Mouse (Mus musculus) embryo, embryonic 10.5 days (tissue): ENCODE measurements at regions not wholly inside any gene's neighbourhood (a gene's known extent, or its start where the extent isn't known, plus 50 kb on each side); places are given as distances from the start of the nearest gene placed in this dataset.
A peak's percentile ranks its signal among the peaks of the same experiment; 100 is the strongest.

Source experiments
- DNase-seq: peaks from one replicate; pipeline ENCODE4 v3.0.0-alpha.2; 2015; ENCODE audit warnings: low spot score

DNA sequence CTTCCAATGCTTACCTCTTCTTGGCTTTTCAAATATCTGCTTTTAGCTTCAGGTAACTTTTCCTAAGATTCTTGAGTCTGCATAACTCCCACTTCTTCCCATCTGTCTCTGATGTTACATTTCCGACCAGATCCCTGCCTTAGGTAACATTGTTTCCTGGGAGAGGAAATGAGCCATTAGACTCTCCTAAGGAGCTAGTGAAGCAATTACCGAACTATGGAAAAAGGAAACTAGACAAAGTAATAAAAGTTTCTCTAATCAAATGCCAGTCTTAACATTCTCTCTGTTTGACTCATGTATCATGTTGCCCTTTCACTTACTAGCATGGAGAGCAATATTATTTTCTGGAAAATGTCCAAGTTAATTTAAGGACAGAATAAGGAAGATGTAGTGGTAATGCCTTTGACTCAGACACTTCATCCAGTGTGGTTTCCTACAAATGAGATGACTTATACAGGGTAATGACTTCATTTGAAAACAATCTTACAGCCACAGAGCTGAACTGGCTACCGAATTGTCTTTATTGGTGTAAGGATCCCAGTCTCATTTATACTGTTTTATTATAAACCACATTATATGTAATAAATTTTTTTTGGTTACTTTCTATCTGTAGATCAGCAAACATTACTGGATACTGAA, 263.8 kb upstream of the Fam84a start:
- no peak for DNase-seq

DNA sequence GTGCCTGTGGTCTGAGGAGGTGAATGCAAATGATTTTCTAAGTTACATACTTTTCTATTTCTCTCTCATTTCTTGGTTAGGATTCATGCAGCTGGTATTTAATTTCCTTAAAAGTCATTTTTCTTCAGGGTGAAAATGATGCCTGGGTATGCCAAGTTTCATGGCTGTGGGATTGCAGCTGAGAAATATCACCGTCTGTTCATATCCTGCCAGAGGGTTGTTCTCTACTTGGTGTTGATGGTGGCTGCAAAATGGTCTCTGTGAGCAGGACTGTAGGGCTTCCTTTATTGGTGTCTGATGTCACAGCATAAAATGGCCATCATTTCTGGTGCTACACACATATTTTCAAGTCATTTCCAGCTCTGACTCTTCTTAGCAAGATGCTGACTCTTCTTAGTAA, 259.2 kb upstream of the Fam84a start:
- no peak for DNase-seq

DNA sequence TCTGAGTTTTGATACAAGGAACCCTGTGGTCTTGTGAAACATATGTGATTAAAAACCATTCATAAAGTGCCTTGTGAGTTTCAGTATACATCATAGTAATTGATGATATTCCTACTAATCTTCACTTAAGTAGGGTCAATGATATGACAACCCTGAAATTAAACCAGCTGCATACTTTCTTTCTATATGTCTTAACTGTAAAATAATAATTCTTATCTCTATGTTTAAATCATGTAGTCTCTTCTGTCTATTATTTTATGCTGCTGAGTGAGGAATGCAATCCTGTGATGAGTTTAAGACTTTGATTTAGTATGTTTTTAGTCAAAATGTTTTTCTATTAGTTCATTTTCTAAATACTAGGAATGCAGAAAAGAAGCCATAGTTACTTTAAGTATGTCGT, 253.9 kb upstream of the Fam84a start:
- no peak for DNase-seq

DNA sequence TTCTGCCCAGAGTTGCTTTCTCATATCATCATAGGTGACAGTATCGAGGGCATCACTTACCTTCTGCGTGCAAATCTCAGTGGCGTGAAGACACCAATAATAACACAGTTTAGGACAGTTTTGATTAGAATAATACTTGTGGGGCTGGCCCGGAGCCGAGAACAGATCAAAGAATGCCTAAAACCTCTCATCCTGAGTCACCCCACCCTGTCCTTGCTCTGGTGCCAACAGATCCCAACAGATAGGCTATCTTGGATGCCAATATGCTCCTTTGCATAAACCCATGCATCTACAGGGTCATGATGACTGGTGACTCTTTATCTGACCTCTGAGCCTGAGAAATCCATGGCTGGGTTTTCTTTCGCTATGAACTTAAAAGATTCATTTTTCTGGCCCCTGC, 224.4 kb upstream of the Fam84a start:
- DNase-seq: no peak

DNA sequence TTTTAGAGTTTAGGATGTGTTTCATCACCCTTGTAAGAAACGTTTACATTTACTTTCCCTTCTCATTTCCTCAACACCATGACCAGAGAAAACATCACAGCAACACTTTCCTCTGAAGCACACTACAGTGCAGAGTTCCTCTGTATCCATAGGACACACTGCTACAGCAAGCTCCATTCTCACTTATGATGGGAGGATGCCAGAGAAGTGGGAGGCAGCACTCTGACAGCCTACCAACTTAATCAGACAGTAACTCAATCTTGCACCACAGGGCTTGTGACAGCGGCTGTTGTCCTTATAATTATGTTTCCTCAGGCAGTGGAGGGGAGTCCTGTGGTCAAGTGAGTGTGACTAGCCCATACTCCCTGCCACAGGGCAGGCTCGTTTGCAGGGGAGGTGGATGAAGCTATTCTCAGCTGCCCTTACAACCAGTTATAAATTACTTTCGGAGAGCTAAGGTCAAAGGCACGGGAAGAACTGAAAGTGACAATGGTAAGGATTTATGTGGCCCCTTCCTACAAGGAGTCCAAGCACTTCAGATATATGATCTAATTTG, 186.5 kb upstream of the Fam84a start:
- DNase-seq: peak; percentile 16

- DNase-seq: no peak
Measured at GRCm38 (mm10) chr12:14337813-14338212, 186.0 kb upstream of the Fam84a start.

GRCm38 (mm10) chr12:14318693-14319092, 166.8 kb upstream of the Fam84a start:
- no peak for DNase-seq

GRCm38 (mm10) chr12:14316392-14316791, 164.5 kb upstream of the Fam84a start:
- no peak for DNase-seq

- peak; percentile 15 for DNase-seq
Measured at GRCm38 (mm10) chr12:14315780-14316179, 163.9 kb upstream of the Fam84a start.

GRCm38 (mm10) chr12:14302366-14302930, 150.6 kb upstream of the Fam84a start:
- no peak for DNase-seq

GRCm38 (mm10) chr12:14301676-14302365, 150.0 kb upstream of the Fam84a start:
- peak; percentile 21 for DNase-seq

DNA sequence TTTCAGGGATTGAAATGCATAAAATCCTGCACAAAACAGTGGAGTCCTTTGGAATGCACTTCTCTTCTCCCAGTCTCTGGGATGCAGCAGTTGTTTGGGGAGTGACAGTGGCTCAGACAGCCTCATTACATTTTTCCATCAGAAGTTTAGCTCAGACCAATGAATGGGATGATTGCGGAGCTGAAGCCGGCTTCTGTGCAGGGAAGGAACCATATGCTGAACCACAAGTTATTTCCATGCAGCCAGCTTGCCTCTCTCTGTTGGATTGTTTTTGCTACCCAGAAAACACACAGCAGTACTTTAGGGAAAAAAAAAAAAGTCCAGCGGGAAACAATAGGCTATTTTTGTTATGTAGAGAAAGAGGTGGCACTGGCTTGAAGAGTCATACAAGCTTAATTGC, 140.2 kb upstream of the Fam84a start:
- no peak for DNase-seq

GRCm38 (mm10) chr12:14287657-14288056, 135.8 kb upstream of the Fam84a start:
- DNase-seq: no peak

GRCm38 (mm10) chr12:14286676-14287075, 134.8 kb upstream of the Fam84a start:
- no peak for DNase-seq

DNA sequence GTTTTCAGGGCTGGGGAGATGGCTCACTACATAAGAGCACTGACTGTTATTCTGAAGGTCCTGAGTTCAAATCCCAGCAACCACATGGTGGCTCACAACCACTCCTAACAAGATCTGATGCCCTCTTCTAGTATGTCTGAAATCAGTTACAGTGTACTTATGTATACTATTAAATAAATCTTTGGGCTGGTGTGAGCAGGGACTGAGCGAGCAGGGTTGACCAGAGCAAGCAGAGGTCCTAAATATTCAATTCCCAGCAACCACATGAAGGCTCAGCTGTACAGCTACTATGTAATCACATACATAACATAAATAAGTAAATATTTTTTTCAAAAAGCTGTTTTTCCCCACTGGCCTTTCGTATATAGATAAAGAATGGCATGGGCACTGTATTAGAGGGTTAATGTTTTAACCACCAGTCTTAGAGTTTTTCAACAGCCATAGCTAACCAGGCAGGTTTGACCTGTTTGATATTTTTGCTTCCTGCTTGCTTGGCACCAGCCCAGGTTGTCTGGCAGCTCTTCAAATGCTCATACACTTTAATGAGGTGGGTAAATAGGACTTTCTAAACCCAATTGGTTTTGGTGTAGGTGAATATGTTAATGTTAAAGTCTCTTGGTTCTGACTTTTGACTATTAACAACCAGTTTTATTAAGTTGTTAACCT, 134.1 kb upstream of the Fam84a start:
- DNase-seq: no peak

GRCm38 (mm10) chr12:14283106-14283692, 131.3 kb upstream of the Fam84a start:
- DNase-seq: no peak

DNA sequence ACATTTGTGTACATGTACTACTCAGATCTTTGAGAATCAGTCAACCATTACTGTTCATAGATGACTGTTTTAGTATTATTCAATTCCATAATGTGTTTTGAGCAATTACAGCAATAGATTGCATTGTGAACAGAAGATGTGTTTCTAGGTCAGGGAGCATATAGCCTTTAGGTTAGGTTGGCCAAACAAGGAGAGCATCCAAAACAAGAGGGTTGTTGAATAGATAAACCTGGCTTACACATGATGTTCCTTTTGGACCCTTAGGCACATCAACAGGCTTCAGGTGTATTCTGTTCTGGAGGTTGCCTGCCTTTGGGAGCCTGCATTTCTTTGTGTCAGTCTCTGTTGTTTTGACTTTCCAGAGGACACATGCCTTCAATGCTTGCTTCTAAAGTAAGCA, 123.4 kb upstream of the Fam84a start:
- no peak for DNase-seq

DNA sequence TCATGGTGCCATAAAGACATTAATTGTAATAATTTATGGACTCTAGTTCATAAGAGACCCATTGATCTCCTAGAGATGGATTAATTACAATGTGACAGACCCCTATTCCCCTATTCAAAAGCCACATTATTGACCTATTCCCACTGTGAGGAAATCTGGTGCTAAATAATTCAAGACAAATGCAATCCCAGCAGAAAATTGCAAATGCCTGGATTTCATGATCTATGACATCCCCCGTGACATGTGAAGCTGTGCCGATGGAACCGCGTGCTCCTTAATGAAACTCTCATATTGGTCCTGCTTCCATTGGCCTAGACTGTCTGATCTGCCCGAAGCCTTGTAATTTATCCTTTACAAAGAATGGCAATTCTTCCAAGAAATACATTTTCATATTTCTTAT, 122.9 kb upstream of the Fam84a start:
- DNase-seq: peak; percentile 8

GRCm38 (mm10) chr12:14271216-14271615, 119.4 kb upstream of the Fam84a start:
- DNase-seq: no peak

DNA sequence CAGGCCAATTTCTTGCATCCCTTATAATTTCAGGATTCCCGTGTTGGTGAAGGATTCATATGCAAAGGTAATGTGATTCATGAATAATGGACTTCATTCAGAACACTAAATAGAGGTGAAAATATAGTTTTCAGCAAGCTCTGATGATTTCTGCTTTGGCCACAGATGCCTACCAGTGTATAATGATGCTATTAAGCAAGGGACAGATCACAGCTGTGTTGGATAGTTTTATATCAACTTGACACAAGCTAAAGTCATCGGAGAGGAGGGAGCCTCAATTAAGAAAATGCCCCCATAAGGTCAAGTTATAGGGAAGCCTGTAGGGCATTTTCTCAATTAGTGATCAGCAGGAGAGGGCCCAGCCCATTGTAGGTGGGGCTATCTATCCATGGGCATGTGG, 109.2 kb upstream of the Fam84a start:
- no peak for DNase-seq

GRCm38 (mm10) chr12:14260288-14260687, 108.4 kb upstream of the Fam84a start:
- DNase-seq: no peak

- DNase-seq: no peak
Measured at GRCm38 (mm10) chr12:14253336-14253735, 101.5 kb upstream of the Fam84a start.
